Mouse (Mus musculus) bone marrow macrophage, adult 2 months (primary cell): ENCODE data around the gene Cyp2s1.

Source experiments
- CTCF ChIP-seq: IDR thresholded peaks from 2 replicates; pipeline ENCODE4 v1.5.1; 2012; ENCODE audit warnings: low read depth, mild to moderate bottlenecking, low read length, moderate library complexity
- POLR2A ChIP-seq: IDR thresholded peaks from 2 replicates; pipeline ENCODE4 v1.6.1; 2012; ENCODE audit warnings: mild to moderate bottlenecking, low read depth, low read length, borderline replicate concordance

GRCm38 (mm10) chr7:25787456-25788219, 29.1 kb downstream of the Cyp2s1 start:
- TF ChIP-seq CTCF, result no peak
- no peak for TF ChIP-seq POLR2A
